Mouse (Mus musculus) adrenal gland, adult 2 months (tissue): ENCODE measurements around the gene Ccdc169. TPM values are rescaled to one million over a fixed set of nuclear protein-coding genes. Genes with fewer than 3 reads are reported as not detected.
A peak's percentile ranks its signal among the peaks of the same experiment; 100 is the strongest.
"Not testable (repeated sequence)": the region's sequence is repeated elsewhere in the genome, so short reads cannot be mapped to it uniquely, and the experiment has no call there.

ENCODE experiments used
- DNase-seq: peaks from one replicate; pipeline ENCODE4 v3.0.0; 2021
- microRNA-seq, 2 experiments: library from miRNA; unstranded; fragments of <30 nt; microRNA quantifications; one replicate each; pipeline ENCODE4 v1.2.0; 2021
- polyA plus RNA-seq: library from polyadenylated mRNA; depleted of rRNA; stranded (reverse); fragments of >200 nt; gene quantifications from 2 replicates; pipeline ENCODE4 v1.2.3, GENCODE M21; 2012; rRNA removed
- total RNA-seq, 2 experiments: library from RNA; stranded (reverse); gene quantifications; 2 replicates each; pipeline ENCODE4 v1.2.3; 2021

Gene Ccdc169
- total and polyA plus RNA-seq, 3 experiments = 0.26 TPM; not detected in 2

- DNase-seq = peak; percentile 26
These were observed 58.6 kb downstream of the Ccdc169 start for GRCm38 (mm10) chr3:55195581-55196327.

GRCm38 (mm10) chr3:55196328-55196710, 59.2 kb downstream of the Ccdc169 start:
- DNase-seq = no peak

- DNase-seq = not testable (repeated sequence)
These were observed 66.5 kb downstream of the Ccdc169 start for GRCm38 (mm10) chr3:55203621-55204020.

GRCm38 (mm10) chr3:55206413-55206812, 69.3 kb downstream of the Ccdc169 start:
- no peak for DNase-seq

- no peak for DNase-seq
These were observed 70.5 kb downstream of the Ccdc169 start for GRCm38 (mm10) chr3:55207665-55208064.

- DNase-seq = no peak
These were observed 75.1 kb downstream of the Ccdc169 start for GRCm38 (mm10) chr3:55212254-55212653.

- no peak for DNase-seq
These were observed 76.6 kb downstream of the Ccdc169 start for GRCm38 (mm10) chr3:55213785-55214184.

- no peak for DNase-seq
These were observed 77.3 kb downstream of the Ccdc169 start for GRCm38 (mm10) chr3:55214413-55214812.

- no peak for DNase-seq
These were observed 85.4 kb downstream of the Ccdc169 start for GRCm38 (mm10) chr3:55222502-55222901.

Small RNA genes lying within 50 kb of the gene (microRNA-seq; reads per million reads assigned to microRNA genes)
- 0 reads per million in 2 experiments for gene Gm22029

Other genes starting within 250 kb of the Ccdc169 start
- gene Sertm1, start 221.5 kb upstream of the Ccdc169 start, total RNA-seq = not detected
- gene Sertm1, start 221.5 kb upstream of the Ccdc169 start, polyA plus RNA-seq = not detected in 2 replicates
- gene Ccna1, start 81.8 kb upstream of the Ccdc169 start, total RNA-seq = under 1 TPM in 1 of 2 experiments, not detected in 1; 0.35 TPM
- 0.60 TPM in 1 of 2 replicates, not detected in the other for gene Ccna1, start 81.8 kb upstream of the Ccdc169 start, polyA plus RNA-seq
- 10 to 100 TPM; 52.2 to 60.9 TPM for gene Spg20, start 25.2 kb upstream of the Ccdc169 start, total RNA-seq
- gene Spg20, start 25.2 kb upstream of the Ccdc169 start, polyA plus RNA-seq = 13.2 and 15.2 TPM in 2 replicates
- gene Sohlh2, start 44.7 kb downstream of the Ccdc169 start, total RNA-seq = not detected
- gene Sohlh2, start 44.7 kb downstream of the Ccdc169 start, polyA plus RNA-seq = not detected in 2 replicates
- 1 to 10 TPM; 2.6 to 6.3 TPM for gene Dclk1, start 105.0 kb downstream of the Ccdc169 start, total RNA-seq
- 0.26 and 0.52 TPM in 2 replicates for gene Dclk1, start 105.0 kb downstream of the Ccdc169 start, polyA plus RNA-seq